Mouse (Mus musculus): ENCODE results near the gene Sdhaf4. TPM values are rescaled to one million over a fixed set of nuclear protein-coding genes. Genes with fewer than 3 reads are reported as not detected.
"Not testable (repeated sequence)": the region's sequence is repeated elsewhere in the genome, so short reads cannot be mapped to it uniquely, and the experiment has no call there.

Gene Sdhaf4
- total RNA-seq (2021), result 10 to 100 TPM; 38.6 to 45.9 TPM
- long read RNA-seq, experiment 1, transcript Sdhaf4-201 (3 exons, 683 nt), result major isoform, 42 of 72 reads
- long read RNA-seq, experiment 1, partial matches to known transcripts, result 30 of 72 reads
- long read RNA-seq, experiment 1, other reads (novel, unspliced or antisense), result 0 of 72 reads
- long read RNA-seq, experiment 2, transcript Sdhaf4-201 (3 exons, 683 nt), result major isoform, 37 of 54 reads
- long read RNA-seq, experiment 2, partial matches to known transcripts, result 0 of 54 reads
- long read RNA-seq, experiment 2, other reads (novel, unspliced or antisense), result 17 of 54 reads

GRCm38 (mm10) chr1:24005070-24005804 lies at the start of gene Sdhaf4:
TSS of gene Sdhaf4 (minus strand) at chr1:24005656.
- peak; percentile 91 for DNase-seq (ENCODE audit: low spot score)

GRCm38 (mm10) chr1:24046730-24047510 lies 41.5 kb upstream of the Sdhaf4 start:
- no peak for DNase-seq (ENCODE audit: low spot score)

GRCm38 (mm10) chr1:24045627-24046026 lies 40.2 kb upstream of the Sdhaf4 start:
- DNase-seq (ENCODE audit: low spot score), result no peak

- no peak for DNase-seq (ENCODE audit: low spot score)
Observed at GRCm38 (mm10) chr1:24043007-24043406, 37.6 kb upstream of the Sdhaf4 start.

- DNase-seq (ENCODE audit: low spot score), result no peak
Observed at GRCm38 (mm10) chr1:24033759-24034423, 28.4 kb upstream of the Sdhaf4 start.

GRCm38 (mm10) chr1:24010821-24011220 lies 5.4 kb upstream of the Sdhaf4 start:
- DNase-seq (ENCODE audit: low spot score), result no peak

GRCm38 (mm10) chr1:24010016-24010415 lies 4.6 kb upstream of the Sdhaf4 start:
- no peak for DNase-seq (ENCODE audit: low spot score)

- DNase-seq (ENCODE audit: low spot score), result no peak
Observed at GRCm38 (mm10) chr1:24007621-24008020, 2.2 kb upstream of the Sdhaf4 start.

- DNase-seq (ENCODE audit: low spot score), result no peak
Observed at GRCm38 (mm10) chr1:23999318-23999717, 6.1 kb downstream of the Sdhaf4 start.

GRCm38 (mm10) chr1:23998866-23999265 lies 6.6 kb downstream of the Sdhaf4 start:
- no peak for DNase-seq (ENCODE audit: low spot score)

- DNase-seq (ENCODE audit: low spot score), result no peak
Observed at GRCm38 (mm10) chr1:23998120-23998810, 7.2 kb downstream of the Sdhaf4 start.

- no peak for DNase-seq (ENCODE audit: low spot score)
Observed at GRCm38 (mm10) chr1:23997493-23997892, 8.0 kb downstream of the Sdhaf4 start.

GRCm38 (mm10) chr1:23995420-23995819 lies 10.0 kb downstream of the Sdhaf4 start:
- no peak for DNase-seq (ENCODE audit: low spot score)

- no peak for DNase-seq (ENCODE audit: low spot score)
Observed at GRCm38 (mm10) chr1:23983118-23983517, 22.3 kb downstream of the Sdhaf4 start.

- DNase-seq (ENCODE audit: low spot score), result no peak
Observed at GRCm38 (mm10) chr1:23978281-23978680, 27.2 kb downstream of the Sdhaf4 start.

GRCm38 (mm10) chr1:23971159-23971558 lies 34.3 kb downstream of the Sdhaf4 start:
- not testable (repeated sequence) for DNase-seq (ENCODE audit: low spot score)

- no peak for DNase-seq (ENCODE audit: low spot score)
Observed at GRCm38 (mm10) chr1:23968027-23968725, 37.3 kb downstream of the Sdhaf4 start.

- no peak for DNase-seq (ENCODE audit: low spot score)
Observed at GRCm38 (mm10) chr1:23966226-23966625, 39.2 kb downstream of the Sdhaf4 start.

GRCm38 (mm10) chr1:23959415-23959732 lies 46.1 kb downstream of the Sdhaf4 start:
- DNase-seq (ENCODE audit: low spot score), result no peak

- no peak for DNase-seq (ENCODE audit: low spot score)
Observed at GRCm38 (mm10) chr1:23958668-23959414, 46.6 kb downstream of the Sdhaf4 start.

Data from gastrocnemius, adult 18-20 months (tissue).